Mouse (Mus musculus): ENCODE results near the gene Prepl. TPM values are rescaled to one million over a fixed set of nuclear protein-coding genes. Genes with fewer than 3 reads are reported as not detected.

The Prepl gene
- polyA plus RNA-seq, 1 experiment from 2014 or later: 55.2 TPM

DNA sequence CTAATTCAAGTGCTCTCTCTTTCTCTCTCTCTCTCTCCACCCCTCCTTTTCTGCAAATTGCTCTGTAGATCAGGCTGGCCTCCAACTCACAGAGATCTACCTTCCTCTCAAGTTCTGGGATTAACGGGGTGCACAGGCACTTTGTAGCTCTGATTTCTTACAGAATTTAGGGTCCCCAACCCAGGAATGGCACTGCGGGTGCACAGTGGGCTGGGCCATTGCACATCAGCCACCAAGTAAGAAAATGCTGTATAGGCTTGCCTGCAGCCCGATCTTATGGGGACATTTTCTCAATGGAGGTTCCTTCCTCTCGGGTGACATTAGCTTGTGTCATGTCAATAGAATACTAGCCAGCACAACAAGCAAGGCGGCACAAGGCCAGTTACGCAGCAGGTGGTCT lies 30.9 kb downstream of the Prepl start:
- H3K27ac ChIP-seq (ENCODE audit: low read depth, low read length): no peak overlapping the region
- 91% methylated on average over 6 of the region's 6 CpGs for WGBS
- no peaks in the 10 kb centered on the region for H3K27me3 ChIP-seq (ENCODE audit: control insufficient read depth, insufficient read depth, low read length)
- no peak for DNase-seq (ENCODE audit: low spot score)
- H3K4me3 ChIP-seq (ENCODE audit: low read depth, low read length): no peak overlapping the region
- H3K9me3 ChIP-seq (ENCODE audit: control insufficient read depth, low read length): no peaks in the 10 kb centered on the region
- peaks cover 2% of the 10 kb centered on the region; the same call in 1 of the 2 replicates for H3K36me3 ChIP-seq (ENCODE audit: control insufficient read depth, insufficient read depth, low read length)
- H3K4me1 ChIP-seq (replicated peaks; ENCODE audit: control insufficient read depth, insufficient read depth, low read length): no peaks in the 10 kb centered on the region
- no peak overlapping the region for H3K4me2 ChIP-seq (replicated peaks; ENCODE audit: low read depth, low read length)
- ATAC-seq (ENCODE audit: low FRiP score): no peak
- no peak overlapping the region for H3K9ac ChIP-seq (ENCODE audit: low read depth, low read length)

DNA sequence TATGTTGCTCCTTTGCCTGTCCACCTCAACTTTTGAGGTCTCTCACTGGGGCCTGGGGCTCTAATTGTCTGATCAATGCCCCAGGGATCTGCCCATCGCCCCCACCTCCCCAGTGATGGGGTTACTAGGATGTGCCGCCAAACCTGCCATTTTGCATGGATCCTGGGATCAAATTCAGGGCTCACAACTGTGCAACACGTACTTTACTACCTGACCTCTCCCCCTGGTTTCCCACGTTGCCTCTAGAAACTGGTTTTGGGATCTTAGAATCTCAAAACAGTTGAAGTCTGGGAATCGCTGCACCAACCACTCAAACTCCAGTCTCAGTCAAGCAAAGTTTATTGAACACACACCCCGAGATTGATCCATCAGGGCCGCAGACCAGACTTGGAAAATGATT lies 31.8 kb downstream of the Prepl start:
- Histone ChIP-seq H3K9ac (ENCODE audit: low read depth, low read length) (no peak overlapping the region), H3K4me1 (replicated peaks; ENCODE audit: control insufficient read depth, insufficient read depth, low read length) (no peaks in the 10 kb centered on the region), H3K4me2 (replicated peaks; ENCODE audit: low read depth, low read length) (no peak overlapping the region), H3K9me3 (ENCODE audit: control insufficient read depth, low read length) (no peaks in the 10 kb centered on the region), H3K27me3 (ENCODE audit: control insufficient read depth, insufficient read depth, low read length) (no peaks in the 10 kb centered on the region), H3K4me3 (ENCODE audit: low read depth, low read length) (no peak overlapping the region), H3K27ac (ENCODE audit: low read depth, low read length) (no peak overlapping the region), H3K36me3 (ENCODE audit: control insufficient read depth, insufficient read depth, low read length) (no peaks in the 10 kb centered on the region)
- 92% methylated on average over 7 of the region's 7 CpGs for WGBS
- DNase-seq (ENCODE audit: low spot score): no peak
- ATAC-seq (ENCODE audit: low FRiP score): no peak

- Histone ChIP-seq H3K4me2 (replicated peaks; ENCODE audit: low read depth, low read length) (no peak overlapping the region), H3K27me3 (ENCODE audit: control insufficient read depth, insufficient read depth, low read length) (no peaks in the 10 kb centered on the region), H3K9me3 (ENCODE audit: control insufficient read depth, low read length) (no peaks in the 10 kb centered on the region), H3K9ac (ENCODE audit: low read depth, low read length) (no peak overlapping the region), H3K4me1 (replicated peaks; ENCODE audit: control insufficient read depth, insufficient read depth, low read length) (no peaks in the 10 kb centered on the region), H3K27ac (ENCODE audit: low read depth, low read length) (no peak overlapping the region), H3K36me3 (ENCODE audit: control insufficient read depth, insufficient read depth, low read length) (no peaks in the 10 kb centered on the region), H3K4me3 (ENCODE audit: low read depth, low read length) (no peak overlapping the region)
- no peak for ATAC-seq (ENCODE audit: low FRiP score)
- DNase-seq (ENCODE audit: low spot score): no peak
- WGBS: 94% methylated on average over 5 of the region's 5 CpGs
Measured at GRCm38 (mm10) chr17:85048379-85048778, 41.7 kb downstream of the Prepl start.

GRCm38 (mm10) chr17:85045160-85045559 lies 44.9 kb downstream of the Prepl start:
- Histone ChIP-seq H3K9me3 (ENCODE audit: control insufficient read depth, low read length) (no peaks in the 10 kb centered on the region), H3K27me3 (ENCODE audit: control insufficient read depth, insufficient read depth, low read length) (no peaks in the 10 kb centered on the region), H3K4me1 (replicated peaks; ENCODE audit: control insufficient read depth, insufficient read depth, low read length) (no peaks in the 10 kb centered on the region), H3K4me3 (ENCODE audit: low read depth, low read length) (no peak overlapping the region), H3K4me2 (replicated peaks; ENCODE audit: low read depth, low read length) (no peak overlapping the region), H3K9ac (ENCODE audit: low read depth, low read length) (no peak overlapping the region), H3K36me3 (ENCODE audit: control insufficient read depth, insufficient read depth, low read length) (no peaks in the 10 kb centered on the region), H3K27ac (ENCODE audit: low read depth, low read length) (no peak overlapping the region)
- no peak for DNase-seq (ENCODE audit: low spot score)
- WGBS: 91% methylated on average over 12 of the region's 12 CpGs
- ATAC-seq (ENCODE audit: low FRiP score): no peak

DNA sequence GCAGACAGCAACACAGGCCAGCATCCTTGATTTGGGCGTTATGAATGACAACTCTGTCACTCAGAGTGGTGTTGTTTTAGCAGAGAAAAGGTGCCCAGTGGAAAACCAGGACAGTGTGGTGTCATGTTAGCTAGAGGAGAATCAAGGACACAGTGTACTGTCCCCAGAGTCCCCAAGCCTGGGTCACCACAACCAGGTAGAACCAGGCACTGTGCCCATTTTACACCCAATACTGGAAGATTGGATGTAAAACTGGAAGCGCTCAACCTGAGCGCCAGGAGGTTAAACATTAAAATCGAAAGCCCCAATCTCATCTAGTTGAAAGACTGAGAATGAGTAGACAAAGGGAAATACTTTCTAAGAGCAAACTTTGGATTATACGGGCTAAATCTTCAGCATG lies 45.6 kb downstream of the Prepl start:
- H3K27me3 ChIP-seq (ENCODE audit: control insufficient read depth, insufficient read depth, low read length): no peaks in the 10 kb centered on the region
- H3K4me1 ChIP-seq (replicated peaks; ENCODE audit: control insufficient read depth, insufficient read depth, low read length): no peaks in the 10 kb centered on the region
- DNase-seq (ENCODE audit: low spot score) (no peak), ATAC-seq (ENCODE audit: low FRiP score) (no peak)
- no peak overlapping the region for H3K27ac ChIP-seq (ENCODE audit: low read depth, low read length)
- no peaks in the 10 kb centered on the region for H3K9me3 ChIP-seq (ENCODE audit: control insufficient read depth, low read length)
- no peaks in the 10 kb centered on the region for H3K36me3 ChIP-seq (ENCODE audit: control insufficient read depth, insufficient read depth, low read length)
- H3K4me2 ChIP-seq (replicated peaks; ENCODE audit: low read depth, low read length): no peak overlapping the region
- H3K4me3 ChIP-seq (ENCODE audit: low read depth, low read length): no peak overlapping the region
- 90% methylated on average over 5 of the region's 5 CpGs for WGBS
- no peak overlapping the region for H3K9ac ChIP-seq (ENCODE audit: low read depth, low read length)

GRCm38 (mm10) chr17:85043404-85043816 lies 46.6 kb downstream of the Prepl start:
- WGBS: 79% methylated on average over 6 of the region's 6 CpGs
- Histone ChIP-seq H3K9me3 (ENCODE audit: control insufficient read depth, low read length) (no peaks in the 10 kb centered on the region), H3K4me1 (replicated peaks; ENCODE audit: control insufficient read depth, insufficient read depth, low read length) (no peaks in the 10 kb centered on the region), H3K36me3 (ENCODE audit: control insufficient read depth, insufficient read depth, low read length) (no peaks in the 10 kb centered on the region), H3K27ac (ENCODE audit: low read depth, low read length) (no peak overlapping the region), H3K9ac (ENCODE audit: low read depth, low read length) (no peak overlapping the region), H3K4me3 (ENCODE audit: low read depth, low read length) (no peak overlapping the region), H3K4me2 (replicated peaks; ENCODE audit: low read depth, low read length) (no peak overlapping the region), H3K27me3 (ENCODE audit: control insufficient read depth, insufficient read depth, low read length) (no peaks in the 10 kb centered on the region)
- ATAC-seq (ENCODE audit: low FRiP score) (no peak), DNase-seq (ENCODE audit: low spot score) (no peak)

DNA sequence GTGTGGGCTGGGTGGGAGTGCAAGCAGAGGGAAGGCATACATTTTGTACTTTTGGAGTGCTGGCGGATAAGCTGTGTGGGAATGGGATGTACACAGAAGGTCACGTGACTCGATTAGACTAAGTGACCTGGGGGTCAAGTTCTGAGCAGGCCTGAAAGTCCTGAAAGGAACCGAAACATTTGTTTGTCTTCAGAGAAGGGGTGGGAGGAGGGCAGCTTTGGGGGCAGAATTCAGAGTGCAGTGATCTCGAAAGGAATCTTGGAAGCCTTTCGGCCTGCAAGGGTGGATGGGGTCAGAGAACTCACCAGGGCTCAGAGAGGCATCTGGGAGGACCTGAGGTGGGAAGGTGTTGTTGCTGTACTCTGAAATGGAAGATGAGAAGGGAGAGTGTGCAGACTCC lies 47.6 kb downstream of the Prepl start:
- WGBS: 64% methylated on average over 6 of the region's 6 CpGs
- no peak overlapping the region for H3K9ac ChIP-seq (ENCODE audit: low read depth, low read length)
- no peak overlapping the region for H3K27ac ChIP-seq (ENCODE audit: low read depth, low read length)
- H3K9me3 ChIP-seq (ENCODE audit: control insufficient read depth, low read length): no peaks in the 10 kb centered on the region
- H3K4me3 ChIP-seq (ENCODE audit: low read depth, low read length): no peak overlapping the region
- no peaks in the 10 kb centered on the region for H3K36me3 ChIP-seq (ENCODE audit: control insufficient read depth, insufficient read depth, low read length)
- H3K4me2 ChIP-seq (replicated peaks; ENCODE audit: low read depth, low read length): no peak overlapping the region
- no peak for DNase-seq (ENCODE audit: low spot score)
- no peaks in the 10 kb centered on the region for H3K27me3 ChIP-seq (ENCODE audit: control insufficient read depth, insufficient read depth, low read length)
- no peak for ATAC-seq (ENCODE audit: low FRiP score)
- H3K4me1 ChIP-seq (replicated peaks; ENCODE audit: control insufficient read depth, insufficient read depth, low read length): no peaks in the 10 kb centered on the region

- Histone ChIP-seq H3K4me3 (ENCODE audit: low read depth, low read length) (no peak overlapping the region), H3K27ac (ENCODE audit: low read depth, low read length) (no peak overlapping the region), H3K36me3 (ENCODE audit: control insufficient read depth, insufficient read depth, low read length) (no peaks in the 10 kb centered on the region), H3K4me1 (replicated peaks; ENCODE audit: control insufficient read depth, insufficient read depth, low read length) (no peaks in the 10 kb centered on the region), H3K27me3 (ENCODE audit: control insufficient read depth, insufficient read depth, low read length) (no peaks in the 10 kb centered on the region), H3K9ac (ENCODE audit: low read depth, low read length) (no peak overlapping the region), H3K9me3 (ENCODE audit: control insufficient read depth, low read length) (no peaks in the 10 kb centered on the region), H3K4me2 (replicated peaks; ENCODE audit: low read depth, low read length) (no peak overlapping the region)
- ATAC-seq (ENCODE audit: low FRiP score): no peak
- 73% methylated on average over 7 of the region's 7 CpGs for whole genome bisulfite sequencing
- no peak for DNase-seq (ENCODE audit: low spot score)
Measured at GRCm38 (mm10) chr17:85040913-85041312, 49.1 kb downstream of the Prepl start.

DNA sequence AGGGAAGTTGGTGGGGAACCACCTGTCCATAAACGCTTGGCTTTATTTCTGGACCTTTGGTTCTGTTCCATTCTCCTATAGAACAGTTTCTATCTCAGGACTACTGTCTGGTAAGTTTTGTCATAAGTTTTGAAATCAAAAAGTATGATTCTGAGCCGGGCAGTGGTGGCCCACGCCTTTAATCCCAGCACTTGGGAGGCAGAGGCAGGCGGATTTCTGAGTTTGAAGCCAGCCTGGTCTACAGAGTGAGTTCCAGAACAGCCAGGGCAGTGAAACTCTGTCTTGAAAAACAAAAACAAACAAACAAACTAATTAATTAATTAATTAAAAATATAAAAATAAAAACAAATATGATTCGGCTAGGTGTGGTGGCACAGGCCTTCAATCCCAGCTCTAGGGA lies 51.3 kb downstream of the Prepl start:
- no peaks in the 10 kb centered on the region for H3K27me3 ChIP-seq (ENCODE audit: control insufficient read depth, insufficient read depth, low read length)
- H3K27ac ChIP-seq (ENCODE audit: low read depth, low read length): no peak overlapping the region
- no peaks in the 10 kb centered on the region for H3K4me1 ChIP-seq (replicated peaks; ENCODE audit: control insufficient read depth, insufficient read depth, low read length)
- DNase-seq (ENCODE audit: low spot score) (no peak), ATAC-seq (ENCODE audit: low FRiP score) (no peak)
- H3K9ac ChIP-seq (ENCODE audit: low read depth, low read length): no peak overlapping the region
- H3K4me3 ChIP-seq (ENCODE audit: low read depth, low read length): no peak overlapping the region
- no peaks in the 10 kb centered on the region for H3K9me3 ChIP-seq (ENCODE audit: control insufficient read depth, low read length)
- no peak overlapping the region for H3K4me2 ChIP-seq (replicated peaks; ENCODE audit: low read depth, low read length)
- H3K36me3 ChIP-seq (ENCODE audit: control insufficient read depth, insufficient read depth, low read length): no peaks in the 10 kb centered on the region
- 94% methylated on average over 5 of the region's 5 CpGs for WGBS
